Mouse (Mus musculus) hindbrain, embryonic 10.5 days (tissue): ENCODE data around the gene Cyp4f16. TPM values are rescaled to one million over a fixed set of nuclear protein-coding genes. Genes with fewer than 3 reads are reported as not detected.
A peak's percentile ranks its signal among the peaks of the same experiment; 100 is the strongest.
"Not testable (repeated sequence)": the region's sequence is repeated elsewhere in the genome, so short reads cannot be mapped to it uniquely, and the experiment has no call there.

Experiments used
- DNase-seq: peaks from one replicate; pipeline ENCODE4 v3.0.0-alpha.2; 2017; ENCODE audit warnings: low spot score
- H3K27ac ChIP-seq: fragments of 300-500 bp; sonication (generic); 2 replicates; pipeline ENCODE4 v1.5.1; 2016; ENCODE audit warnings: mild to moderate bottlenecking, moderate library complexity
- H3K27me3 ChIP-seq: fragments of 300-500 bp; sonication (generic); 2 replicates; pipeline ENCODE4 v1.6.1; 2016; ENCODE audit warnings: mild to moderate bottlenecking; ENCODE audit not compliant: poor library complexity, insufficient read depth, severe bottlenecking
- H3K36me3 ChIP-seq: fragments of 300-500 bp; sonication (generic); 2 replicates; pipeline ENCODE4 v1.6.1; 2016; ENCODE audit warnings: mild to moderate bottlenecking, moderate library complexity
- H3K4me1 ChIP-seq: fragments of 300-500 bp; sonication (generic); replicated peaks from 2 replicates; pipeline ENCODE4 v1.6.1; 2016; ENCODE audit warnings: mild to moderate bottlenecking
- H3K4me3 ChIP-seq: fragments of 300-500 bp; sonication (generic); 2 replicates; pipeline ENCODE4 v1.5.1; 2016; ENCODE audit warnings: mild to moderate bottlenecking, moderate library complexity
- H3K9me3 ChIP-seq: fragments of 300-500 bp; sonication (generic); 2 replicates; pipeline ENCODE4 v1.6.1; 2016; ENCODE audit warnings: mild to moderate bottlenecking, moderate library complexity
- WGBS: fragments of 180-500 bp; shearing (Covaris S2); methylation state at CpG from one replicate; pipeline ENCODE4 v1.1.7; 2016; 5-methylcytosine and 5-hydroxymethylcytosine counted together
- polyA plus RNA-seq: library from polyadenylated mRNA; unstranded; fragments of >200 nt; fragmentation: Nextera tagmentation; extraction: Ambion mirVana; gene quantifications from 2 replicates; pipeline ENCODE4 v1.2.1, GENCODE M21; 2016

Cyp4f16 gene
- polyA plus RNA-seq, 1 experiment from 2014 or later, result 14.4 TPM

GRCm38 (mm10) chr17:32523895-32524294, 12.5 kb upstream of the Cyp4f16 start:
- no peak for DNase-seq
- Histone ChIP-seq H3K36me3 (0 out of 2 replicates have a peak, but pooled peaks cover 6% of the 10 kb centered on the region), H3K4me1 (peaks cover 8% of the 10 kb centered on the region), H3K27me3 (no peaks in the 10 kb centered on the region), H3K4me3 (no peak overlapping the region), H3K27ac (no peak overlapping the region), H3K9me3 (no peaks in the 10 kb centered on the region)
- 93% methylated on average over 11 of the region's 11 CpGs for WGBS

GRCm38 (mm10) chr17:32526341-32526740, 10.0 kb upstream of the Cyp4f16 start:
- H3K27ac ChIP-seq, H3K4me3 ChIP-seq, DNase-seq, H3K4me1 ChIP-seq, H3K9me3 ChIP-seq, H3K36me3 ChIP-seq, H3K27me3 ChIP-seq: not testable (repeated sequence)
- WGBS, result 83% methylated on average over 1 of the region's 1 CpGs

- WGBS, result 87% methylated on average over 11 of the region's 11 CpGs
- Histone ChIP-seq H3K27me3 (no peaks in the 10 kb centered on the region), H3K36me3 (0 out of 2 replicates have a peak, but pooled peaks cover 6% of the 10 kb centered on the region), H3K27ac (no peak overlapping the region), H3K4me1 (peaks cover 8% of the 10 kb centered on the region), H3K4me3 (0 out of 2 replicates have a peak overlapping the region, but pooled peaks have one; percentile 48), H3K9me3 (no peaks in the 10 kb centered on the region)
- no peak for DNase-seq
Measured at GRCm38 (mm10) chr17:32527748-32528147, 8.6 kb upstream of the Cyp4f16 start.

GRCm38 (mm10) chr17:32528408-32529337, 7.7 kb upstream of the Cyp4f16 start:
- Histone ChIP-seq H3K27me3 (no peaks in the 10 kb centered on the region), H3K9me3 (no peaks in the 10 kb centered on the region), H3K36me3 (0 out of 2 replicates have a peak, but pooled peaks cover 6% of the 10 kb centered on the region), H3K4me3 (peak overlapping the region; percentile 48), H3K27ac (peak overlapping the region; percentile 25; the same call in 1 of the 2 replicates), H3K4me1 (peaks cover 8% of the 10 kb centered on the region)
- DNase-seq, result peak; percentile 89
- WGBS, result 17% methylated on average over 26 of the region's 26 CpGs

GRCm38 (mm10) chr17:32532356-32532755, 4.0 kb upstream of the Cyp4f16 start:
- H3K4me3 ChIP-seq, H3K9me3 ChIP-seq, H3K27ac ChIP-seq, DNase-seq, H3K36me3 ChIP-seq, H3K27me3 ChIP-seq: not testable (repeated sequence)
- H3K4me1 ChIP-seq, result peaks cover 20% of the 10 kb centered on the region
- 55% methylated on average over 4 of the region's 4 CpGs for WGBS

- WGBS, result 87% methylated on average over 6 of the region's 6 CpGs
- no peaks in the 10 kb centered on the region for H3K27me3 ChIP-seq
- H3K27ac ChIP-seq, result no peak overlapping the region
- peaks cover 12% of the 10 kb centered on the region for H3K4me1 ChIP-seq
- no peaks in the 10 kb centered on the region for H3K36me3 ChIP-seq
- H3K4me3 ChIP-seq, result no peak overlapping the region
- DNase-seq, result no peak
- H3K9me3 ChIP-seq, result no peaks in the 10 kb centered on the region
Measured at GRCm38 (mm10) chr17:32534068-32534467, 2.3 kb upstream of the Cyp4f16 start.

GRCm38 (mm10) chr17:32536867-32537250, 501 bp downstream of the Cyp4f16 start:
- Histone ChIP-seq H3K4me1 (peaks cover 12% of the 10 kb centered on the region), H3K27ac (peak overlapping the region; percentile 66; the same call in 1 of the 2 replicates), H3K9me3 (no peaks in the 10 kb centered on the region), H3K36me3 (no peaks in the 10 kb centered on the region), H3K27me3 (no peaks in the 10 kb centered on the region), H3K4me3 (peak overlapping the region; percentile 49)
- WGBS, result 72% methylated on average over 5 of the region's 5 CpGs
- DNase-seq, result no peak

- not testable (repeated sequence) for H3K27ac ChIP-seq, H3K4me1 ChIP-seq, H3K4me3 ChIP-seq, H3K9me3 ChIP-seq, H3K27me3 ChIP-seq, DNase-seq
- peaks cover 11% of the 10 kb centered on the region for H3K36me3 ChIP-seq
- 88% methylated on average over 5 of the region's 5 CpGs for WGBS
Measured at GRCm38 (mm10) chr17:32544792-32545191, 8.4 kb downstream of the Cyp4f16 start.

- not testable (repeated sequence) for DNase-seq, H3K4me1 ChIP-seq, H3K9me3 ChIP-seq, H3K36me3 ChIP-seq, H3K27me3 ChIP-seq
- peak overlapping the region; percentile 51 for H3K4me3 ChIP-seq
- peak overlapping the region; percentile 81; the same call in 1 of the 2 replicates for H3K27ac ChIP-seq
- 83% methylated on average over 3 of the region's 3 CpGs for WGBS
Measured at GRCm38 (mm10) chr17:32550377-32550776, 14.0 kb downstream of the Cyp4f16 start.

- Histone ChIP-seq H3K27me3 (no peaks in the 10 kb centered on the region), H3K27ac (peak overlapping the region; percentile 81), H3K4me3 (peak overlapping the region; percentile 51), H3K4me1 (peaks cover 8% of the 10 kb centered on the region), H3K9me3 (no peaks in the 10 kb centered on the region), H3K36me3 (no peaks in the 10 kb centered on the region)
- DNase-seq, result peak; percentile 88
- WGBS, result 14% methylated on average over 20 of the region's 20 CpGs
Measured at GRCm38 (mm10) chr17:32550900-32551770, 14.8 kb downstream of the Cyp4f16 start.

GRCm38 (mm10) chr17:32553016-32553415, 16.7 kb downstream of the Cyp4f16 start:
- not testable (repeated sequence) for H3K4me1 ChIP-seq, DNase-seq, H3K9me3 ChIP-seq, H3K27me3 ChIP-seq, H3K27ac ChIP-seq, H3K4me3 ChIP-seq, H3K36me3 ChIP-seq
- WGBS, result 43% methylated on average over 1 of the region's 1 CpGs

GRCm38 (mm10) chr17:32554368-32554767, 18.0 kb downstream of the Cyp4f16 start:
- 87% methylated on average over 9 of the region's 9 CpGs for WGBS

More at GRCm38 (mm10) chr17:32554368-32554767, 18.0 kb downstream of the Cyp4f16 start:
- not testable (repeated sequence) for H3K4me1 ChIP-seq, H3K9me3 ChIP-seq, H3K4me3 ChIP-seq, H3K27ac ChIP-seq, DNase-seq, H3K27me3 ChIP-seq, H3K36me3 ChIP-seq
